Mouse (Mus musculus) myocyte (in vitro differentiated cells): Measurements from ENCODE around the gene Eif4b.

Experiments used
- CEBPB ChIP-seq: IDR thresholded peaks from 2 replicates; pipeline ENCODE4 v1.6.1; 2011; ENCODE audit warnings: mild to moderate bottlenecking, moderate library complexity; ENCODE audit not compliant: poor library complexity, insufficient read depth, severe bottlenecking
- E2F4 ChIP-seq: IDR thresholded peaks from one replicate; pipeline ENCODE4 v1.6.1; 2011; ENCODE audit warnings: mild to moderate bottlenecking, control low read depth, moderate library complexity; ENCODE audit not compliant: insufficient read depth
- MAX ChIP-seq: IDR thresholded peaks from one replicate; pipeline ENCODE4 v1.6.1; 2011; ENCODE audit warnings: low read depth, mild to moderate bottlenecking, control low read depth
- MYOD1 ChIP-seq, 3 experiments: IDR thresholded peaks; one replicate each; pipeline ENCODE4 v1.6.1; 2011; ENCODE audit warnings: control low read depth in 2 of 3, low read depth in 2 of 3, mild to moderate bottlenecking in 2 of 3, moderate library complexity in 1 of 3; ENCODE audit not compliant: insufficient read length in 2 of 3, control insufficient read depth in 1 of 3
- POLR2A ChIP-seq: IDR thresholded peaks from one replicate; pipeline ENCODE4 v1.6.1; 2011; ENCODE audit warnings: low read depth, mild to moderate bottlenecking, control low read depth, moderate library complexity; ENCODE audit not compliant: insufficient read length
- POLR2AphosphoS2 ChIP-seq: IDR thresholded peaks from one replicate; pipeline ENCODE4 v1.6.1; 2011; ENCODE audit warnings: low read depth, control low read depth; ENCODE audit not compliant: insufficient read length
- SRF ChIP-seq: IDR thresholded peaks from one replicate; pipeline ENCODE4 v1.6.1; 2011; ENCODE audit warnings: low read depth; ENCODE audit not compliant: control insufficient read depth, insufficient read length
- TCF12 ChIP-seq: IDR thresholded peaks from one replicate; pipeline ENCODE4 v1.6.1; 2011; ENCODE audit warnings: mild to moderate bottlenecking, control low read depth; ENCODE audit not compliant: poor library complexity, insufficient read depth, severe bottlenecking
- TCF3 ChIP-seq: IDR thresholded peaks from one replicate; pipeline ENCODE4 v1.6.1; 2011; ENCODE audit warnings: low read depth, control low read depth; ENCODE audit not compliant: insufficient read length
- USF1 ChIP-seq: IDR thresholded peaks from one replicate; pipeline ENCODE4 v1.6.1; 2011; ENCODE audit warnings: low read depth, mild to moderate bottlenecking, control low read depth, moderate library complexity

- TF ChIP-seq POLR2A (no peak), E2F4 (peak; percentile 36), USF1 (no peak), TCF12 (no peak), POLR2AphosphoS2 (no peak), SRF (no peak), MAX (no peak), MYOD1 (IDR thresholded peaks at IDR 0.05; ENCODE audit: control insufficient read depth in 1 of 3, insufficient read length in 2 of 3, low read depth in 2 of 3) (no peak), CEBPB (no peak), TCF3 (no peak)
These were observed 7.8 kb upstream of the Eif4b start for GRCm38 (mm10) chr15:102065661-102066325.
